Comparison of ENCODE assay signal across 16 mouse cellular contexts in the genomic region with DNA sequence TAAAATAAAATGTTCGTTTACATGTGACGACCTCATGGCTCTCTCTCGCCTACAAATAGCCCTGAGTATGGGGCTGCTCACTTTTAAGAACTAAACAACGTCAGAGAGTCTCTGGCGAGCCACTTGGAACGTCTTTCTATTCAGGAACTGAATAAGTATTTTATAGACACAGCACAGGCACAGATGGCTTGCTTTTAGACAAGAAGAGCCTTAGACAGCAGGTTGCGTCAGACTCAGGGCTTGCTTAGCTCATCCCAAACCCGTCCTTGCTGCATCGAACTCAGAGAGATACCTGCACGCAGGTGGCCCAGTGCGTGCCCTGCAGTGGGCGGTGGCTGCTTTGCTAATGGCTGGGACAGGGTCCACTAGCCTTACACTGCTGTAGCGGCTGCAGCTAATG.
DNase-seq lines count a peak whose midpoint lies in the region; ATAC-seq and TF ChIP-seq lines count a peak whose summit lies in the region.
"Had no signal": no experiment of that assay in that cellular context is flagged by ENCODE, and none has a peak within 500 bp of the region (broad histone marks: within the 10 kb centered on the region; RNA-seq: fewer than 3 reads in every experiment).

No protein-coding gene starts in this region.

- TF ChIP-seq POLR2A in thymus, adult 2 months (IDR thresholded peaks at IDR 0.05; ENCODE audit: control insufficient read depth, extremely low read depth, insufficient read depth, low read length, poor library complexity) = no peak

- ATAC-seq in forebrain, embryonic 11.5 days (replicated peaks; ENCODE audit: low FRiP score) = no peak
- ATAC-seq: liver, postnatal 0 days; Patski had no signal

- H3K4me2 ChIP-seq in forebrain, embryonic 11.5 days (ENCODE audit: low read depth, low read length, severe bottlenecking) = no peak overlapping the region
- H3K4me2 ChIP-seq: limb, embryonic 15.5 days; neural tube, embryonic 12.5 days; stomach, embryonic 15.5 days had no signal

- H3K4me3 ChIP-seq in forebrain, embryonic 10.5 days = no peak overlapping the region
- no peak overlapping the region for H3K4me3 ChIP-seq in forebrain, embryonic 11.5 days (ENCODE audit: low read depth, low read length)
- H3K4me3 ChIP-seq in left cerebral cortex, adult 2 months = no peak overlapping the region
- H3K4me3 ChIP-seq in thymus, adult 2 months (ENCODE audit: control insufficient read depth, insufficient read depth, low read length) = no peak overlapping the region
- H3K4me3 ChIP-seq: limb, embryonic 15.5 days; neural tube, embryonic 12.5 days; stomach, embryonic 15.5 days had no signal

- DNase-seq in forebrain, embryonic 10.5 days (ENCODE audit: extremely low spot score, low spot score) = no peak
- DNase-seq in forebrain, embryonic 11.5 days (ENCODE audit: low spot score) = no peak
- DNase-seq in left cerebral cortex, adult 2 months (ENCODE audit: extremely low spot score in 1 of 2, low spot score in 2 of 2) = no peak
- DNase-seq in left cerebral cortex, postnatal 36 days (ENCODE audit: low spot score in 2 of 2) = no peak
- DNase-seq in thymus, adult 2 months = no peak
- no peak for DNase-seq in thymus, postnatal 25 days
- no peak for DNase-seq in cerebellum, postnatal 25 days
- DNase-seq in adipocyte (ENCODE audit: low spot score) = no peak
- DNase-seq: kidney, adult 8-10 months; liver, postnatal 0 days; lung, postnatal 36 days; thymus, postnatal 4 days had no signal

- H3K36me3 ChIP-seq in forebrain, embryonic 10.5 days (replicated peaks) = peaks cover 24% of the 10 kb centered on the region
- peaks cover 15% of the 10 kb centered on the region for H3K36me3 ChIP-seq in forebrain, embryonic 11.5 days (ENCODE audit: control insufficient read depth, insufficient read depth, low read length)
- H3K36me3 ChIP-seq in thymus, adult 2 months (ENCODE audit: control insufficient read depth, insufficient read depth, low read length) = peaks cover 31% of the 10 kb centered on the region

- intact Hi-C loops in left cerebral cortex, adult 2 months (cut with DNase I) = no loop called here
- intact Hi-C loops in left cerebral cortex, postnatal 36 days (cut with DNase I) = no loop called here

- no peak for TF ChIP-seq CTCF in left cerebral cortex, adult 2 months (IDR thresholded peaks at IDR 0.05)
- no peak for TF ChIP-seq CTCF in thymus, adult 2 months (IDR thresholded peaks at IDR 0.05; ENCODE audit: borderline replicate concordance, control insufficient read depth, extremely low read depth, insufficient read depth, low read length, poor library complexity)

- peaks cover 25% of the 10 kb centered on the region for H3K9me3 ChIP-seq in forebrain, embryonic 10.5 days
- H3K9me3 ChIP-seq in forebrain, embryonic 11.5 days (ENCODE audit: control insufficient read depth, low read length) = peaks cover 15% of the 10 kb centered on the region; the same call in 1 of the 2 replicates
- H3K9me3 ChIP-seq: stomach, embryonic 15.5 days had no signal

- peak overlapping the region; percentile 4; the same call in 1 of the 2 replicates for H3K27ac ChIP-seq in forebrain, embryonic 10.5 days
- H3K27ac ChIP-seq in forebrain, embryonic 11.5 days (ENCODE audit: low read depth, low read length) = no peak overlapping the region
- peak overlapping the region; percentile 28; the same call in 1 of the 2 replicates for H3K27ac ChIP-seq in left cerebral cortex, adult 2 months
- peak overlapping the region; percentile 87 for H3K27ac ChIP-seq in thymus, adult 2 months (ENCODE audit: control insufficient read depth, insufficient read depth, low read length)
- H3K27ac ChIP-seq: limb, embryonic 15.5 days; neural tube, embryonic 12.5 days; stomach, embryonic 15.5 days had no signal

- H3K27me3 ChIP-seq in forebrain, embryonic 10.5 days (ENCODE audit: poor library complexity, severe bottlenecking) = no peaks in the 10 kb centered on the region
- no peaks in the 10 kb centered on the region for H3K27me3 ChIP-seq in forebrain, embryonic 11.5 days (ENCODE audit: control insufficient read depth, insufficient read depth, low read length)
- H3K27me3 ChIP-seq in thymus, adult 2 months (ENCODE audit: control insufficient read depth, insufficient read depth, low read length) = no peaks in the 10 kb centered on the region
- H3K27me3 ChIP-seq: limb, embryonic 15.5 days; neural tube, embryonic 12.5 days; stomach, embryonic 15.5 days had no signal

- H3K9ac ChIP-seq in forebrain, embryonic 11.5 days (ENCODE audit: low read length) = no peak overlapping the region; the same call in 1 of the 2 replicates
- H3K9ac ChIP-seq: limb, embryonic 15.5 days; liver, postnatal 0 days; neural tube, embryonic 12.5 days; stomach, embryonic 15.5 days had no signal

- H3K4me1 ChIP-seq in forebrain, embryonic 10.5 days = peaks cover 39% of the 10 kb centered on the region
- H3K4me1 ChIP-seq in forebrain, embryonic 11.5 days (replicated peaks; ENCODE audit: control insufficient read depth, insufficient read depth, low read length) = peaks cover 7% of the 10 kb centered on the region; the same call in 1 of the 2 replicates
- H3K4me1 ChIP-seq in thymus, adult 2 months (replicated peaks; ENCODE audit: control insufficient read depth, insufficient read depth, low read length) = peaks cover 71% of the 10 kb centered on the region
- H3K4me1 ChIP-seq: stomach, embryonic 15.5 days had no signal

- 87% methylated on average over 13 of the region's 13 CpGs for WGBS in forebrain, embryonic 10.5 days
- 84% methylated on average over 13 of the region's 13 CpGs for WGBS in forebrain, embryonic 11.5 days
- WGBS in thymus, adult 2 months = 67% methylated on average over 13 of the region's 13 CpGs
